Mouse (Mus musculus) gastrocnemius, postnatal 4 days (tissue): ENCODE measurements at regions not wholly inside any gene's neighbourhood (a gene's known extent, or its start where the extent isn't known, plus 50 kb on each side); places are given as distances from the start of the nearest gene placed in this dataset.
"Not testable (repeated sequence)": the region's sequence is repeated elsewhere in the genome, so short reads cannot be mapped to it uniquely, and the experiment has no call there.

Experiments
- DNase-seq, 2 experiments: peaks; one replicate each; pipeline ENCODE4 v3.0.0; 2021 to 2022; ENCODE audit warnings: low spot score in 2 of 2, mixed read lengths in 2 of 2

- DNase-seq, result not testable (repeated sequence)
These were observed 83.4 kb upstream of the Gm49339 start for GRCm38 (mm10) chr10:51397016-51397415.

DNA sequence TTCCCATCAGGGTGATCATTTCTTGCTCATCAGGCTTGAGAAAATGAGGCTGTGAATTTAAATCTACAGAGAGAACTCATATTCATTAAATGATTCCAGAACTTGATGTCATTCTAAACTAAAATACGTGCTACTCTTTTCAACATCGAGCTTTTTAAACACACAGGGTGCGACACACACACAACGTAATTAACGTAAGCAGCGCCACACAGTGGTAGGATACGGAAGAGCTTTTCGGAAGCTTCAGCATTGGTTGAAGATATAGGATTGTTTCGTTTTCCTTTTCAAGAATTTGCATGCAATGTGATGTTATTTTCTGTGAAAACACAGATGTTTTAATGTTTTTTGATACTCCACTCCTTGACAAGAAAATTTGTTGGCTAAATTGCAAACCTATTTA, 75.3 kb upstream of the Gm49339 start:
- DNase-seq, result peak in 1 of 2 experiments; percentile 28

- DNase-seq, result no peak
These were observed 67.6 kb upstream of the Gm49339 start for GRCm38 (mm10) chr10:51412795-51413194.

DNA sequence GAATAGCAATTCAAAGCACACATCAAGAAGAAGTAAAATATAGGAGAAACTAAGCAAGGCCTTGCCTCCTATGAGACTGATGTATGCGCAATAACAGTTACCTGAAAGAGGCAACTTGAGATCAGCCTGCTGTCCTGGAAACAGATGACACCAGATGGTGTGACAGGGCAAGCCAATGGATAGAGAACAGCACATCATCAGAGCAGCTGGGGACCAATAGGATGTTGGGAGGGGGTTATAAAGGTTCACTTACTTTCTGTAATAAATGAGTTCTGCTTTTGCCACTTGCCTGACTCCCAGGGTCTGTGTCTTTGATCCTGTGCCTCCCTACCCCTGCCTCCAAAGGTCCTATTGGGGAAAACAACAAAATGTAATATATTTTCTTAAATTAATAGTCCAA, 65.9 kb upstream of the Gm49339 start:
- DNase-seq, result no peak

DNA sequence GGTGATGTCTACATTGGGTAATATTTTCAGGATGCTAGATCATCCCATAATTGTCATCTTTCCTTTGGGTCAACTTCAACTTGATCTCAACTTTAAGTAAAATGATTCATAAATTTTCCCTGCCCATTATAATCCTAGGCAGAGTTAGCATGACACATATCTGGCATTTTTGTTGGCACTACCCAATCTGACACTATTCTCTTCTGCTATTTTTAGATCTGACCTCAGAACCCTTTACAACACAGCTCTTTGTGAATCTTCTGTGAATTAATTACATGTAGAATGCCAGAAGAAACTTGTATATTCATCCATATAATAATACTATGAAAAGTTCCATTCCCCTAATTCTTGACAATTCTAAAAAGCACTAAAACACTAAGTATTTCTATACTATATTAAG, 63.7 kb upstream of the Gm49339 start:
- no peak for DNase-seq

DNA sequence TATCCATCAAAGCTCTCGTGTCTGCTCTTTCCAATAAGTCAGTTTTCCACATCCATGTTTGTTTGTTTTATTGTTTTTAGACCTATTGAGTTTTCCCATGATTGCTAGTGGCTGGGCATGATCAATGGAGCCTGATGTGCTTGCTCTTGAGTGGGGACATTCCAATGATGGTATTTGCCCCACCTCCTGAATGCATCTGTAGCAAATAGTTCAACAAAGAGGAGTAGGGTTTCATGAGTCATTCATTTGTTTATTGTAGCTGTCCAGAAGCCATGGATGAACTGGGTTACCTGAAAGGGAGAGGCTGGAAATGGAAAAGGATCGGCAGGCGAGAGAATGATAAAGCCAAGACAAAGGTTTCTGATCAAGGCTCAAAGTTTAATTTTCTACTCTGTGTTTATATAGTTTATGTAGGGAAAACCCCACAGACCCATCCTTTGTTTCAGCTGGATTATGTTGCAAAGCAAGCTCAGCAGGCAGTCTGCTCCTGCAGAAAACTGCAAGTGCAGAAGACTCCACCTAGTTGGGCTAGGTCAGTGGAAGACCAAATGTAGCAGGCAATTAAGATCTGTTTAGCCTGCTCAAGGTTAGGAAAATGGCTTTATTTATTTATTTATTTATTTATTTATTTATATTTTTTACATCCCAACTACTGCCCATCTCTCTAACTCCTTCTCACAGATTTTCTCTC, 63.0 kb upstream of the Gm49339 start:
- no peak for DNase-seq

- DNase-seq, result no peak
These were observed 61.9 kb upstream of the Gm49339 start for GRCm38 (mm10) chr10:51418550-51418949.

- DNase-seq, result no peak
These were observed 57.9 kb upstream of the Gm49339 start for GRCm38 (mm10) chr10:51422501-51422900.
